Mouse (Mus musculus) right cerebral cortex, adult 2 months (tissue): Measurements from ENCODE around the gene Islr2.
"Not testable (repeated sequence)": the region's sequence is repeated elsewhere in the genome, so short reads cannot be mapped to it uniquely, and the experiment has no call there.

ENCODE experiments used
- DNase-seq, 2 experiments: peaks; one replicate each; pipeline ENCODE4 v3.0.0; 2021 to 2022; ENCODE audit warnings: low spot score in 2 of 2

Islr2 gene

DNA sequence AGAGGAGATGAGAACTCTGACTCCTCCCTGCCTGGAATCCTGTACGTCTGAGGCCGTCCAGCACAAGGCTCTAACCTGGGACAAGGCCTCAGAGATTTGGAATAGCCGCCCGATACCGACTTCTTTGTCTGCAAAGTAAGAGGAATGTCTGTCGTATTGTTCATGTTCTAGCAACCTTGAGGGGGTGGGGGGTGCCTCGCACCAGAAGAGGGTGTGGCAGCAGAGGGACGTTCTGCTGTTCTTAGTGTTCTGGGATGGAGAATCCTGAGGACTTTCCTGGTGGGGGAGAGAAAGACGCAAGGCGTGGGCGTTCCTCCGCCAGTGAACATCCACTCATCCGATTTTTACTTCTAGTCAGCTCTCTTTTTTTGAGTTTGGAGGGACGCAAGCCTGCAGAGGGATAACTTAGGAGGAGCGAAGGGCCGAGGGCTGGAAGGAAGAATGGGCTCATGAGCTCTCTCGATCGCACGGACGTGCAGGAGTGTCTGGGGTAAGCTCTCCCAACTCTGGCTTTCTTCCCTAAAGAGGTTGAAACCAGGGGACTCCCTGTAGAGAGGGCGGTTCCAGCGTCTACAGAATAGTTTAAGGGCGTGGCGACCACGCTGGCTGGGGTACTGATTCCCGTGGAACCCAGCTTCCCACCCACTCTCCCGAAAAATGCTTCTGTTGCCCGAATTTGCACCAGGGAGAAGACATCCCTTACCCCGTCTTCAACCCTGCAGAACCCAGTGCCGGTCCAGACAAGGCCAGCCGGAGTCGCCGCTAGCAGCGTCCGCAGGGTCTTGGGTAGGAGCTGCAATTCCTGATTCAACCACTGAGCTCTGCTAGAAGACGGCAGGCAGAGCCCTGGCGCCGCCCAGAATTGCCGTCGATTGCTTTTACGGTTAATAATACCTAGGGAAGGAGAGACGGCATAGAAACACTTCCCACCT is at the start of gene Islr2, which contains the start of gene Islr:
TSS of gene Islr2 (minus strand) at position 804 of the 932 bp plus-strand sequence.
TSS of gene Islr (minus strand) at position 791 of the 932 bp plus-strand sequence.
- peak; percentile 51 to 57 for DNase-seq

- DNase-seq: not testable (repeated sequence)
These were observed 49.6 kb upstream of the Islr2 start for GRCm38 (mm10) chr9:58253805-58254122.

DNA sequence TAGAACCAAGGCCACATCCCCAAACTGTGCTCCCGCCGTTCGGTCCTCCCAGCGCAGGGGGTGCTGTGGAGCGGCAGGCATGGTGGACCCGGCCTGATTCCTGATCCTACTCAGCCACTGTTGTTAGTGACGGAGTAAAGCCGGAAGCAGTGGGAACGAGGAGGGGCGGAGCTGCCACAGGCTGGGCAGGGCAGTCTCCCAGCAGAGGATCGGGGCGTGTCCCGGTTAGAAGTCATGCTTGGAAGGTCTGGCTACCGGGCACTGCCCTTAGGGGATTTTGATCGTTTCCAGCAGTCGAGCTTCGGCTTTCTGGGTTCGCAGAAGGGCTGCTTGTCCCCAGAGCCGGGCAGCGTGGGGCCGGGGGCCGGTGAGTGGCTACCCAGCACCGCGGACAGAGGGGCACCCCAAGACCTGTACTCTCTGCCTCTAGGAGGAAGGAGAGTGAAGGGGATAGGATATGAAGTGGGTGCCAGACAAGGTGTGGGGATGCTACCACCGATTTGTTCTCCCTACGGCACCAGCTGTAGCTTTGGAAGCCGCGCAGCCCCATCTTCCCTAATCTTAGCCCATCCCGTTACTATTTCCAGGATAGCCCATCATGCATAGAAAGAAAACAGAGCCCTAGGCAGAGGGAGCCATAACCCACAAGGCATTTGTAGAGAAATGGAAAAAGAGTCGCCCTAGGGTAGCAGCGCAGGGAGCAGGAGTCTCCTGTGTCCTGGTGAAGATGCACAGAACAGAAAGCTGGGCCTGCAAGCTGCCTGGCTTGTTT is 49.1 kb upstream of the Islr2 start, which contains the start of gene Stoml1:
TSS of gene Stoml1 (plus strand) at position 132 of the 772 bp plus-strand sequence.
- DNase-seq: peak; percentile 90 to 96

GRCm38 (mm10) chr9:58250730-58251129 is 46.6 kb upstream of the Islr2 start:
- not testable (repeated sequence) for DNase-seq

DNA sequence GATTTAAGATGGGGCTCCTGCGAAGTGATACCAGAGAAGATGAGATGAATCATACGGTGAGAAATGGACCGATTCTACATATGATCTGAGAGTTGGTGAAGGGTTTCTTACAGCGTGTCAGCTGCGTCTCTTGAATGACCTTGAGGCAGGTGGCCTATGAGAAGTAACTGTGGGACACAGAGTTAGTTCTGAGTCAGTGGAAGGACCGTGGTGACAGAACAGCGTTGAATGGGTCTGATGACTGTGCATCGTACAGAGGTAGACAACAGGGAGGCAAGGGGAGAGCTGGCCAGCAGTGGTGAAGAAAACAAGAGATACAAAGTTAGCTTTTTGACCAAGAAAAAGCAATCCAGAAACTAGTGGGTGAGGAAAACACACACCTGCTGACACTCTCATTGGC is 46.2 kb upstream of the Islr2 start:
- DNase-seq: no peak

DNA sequence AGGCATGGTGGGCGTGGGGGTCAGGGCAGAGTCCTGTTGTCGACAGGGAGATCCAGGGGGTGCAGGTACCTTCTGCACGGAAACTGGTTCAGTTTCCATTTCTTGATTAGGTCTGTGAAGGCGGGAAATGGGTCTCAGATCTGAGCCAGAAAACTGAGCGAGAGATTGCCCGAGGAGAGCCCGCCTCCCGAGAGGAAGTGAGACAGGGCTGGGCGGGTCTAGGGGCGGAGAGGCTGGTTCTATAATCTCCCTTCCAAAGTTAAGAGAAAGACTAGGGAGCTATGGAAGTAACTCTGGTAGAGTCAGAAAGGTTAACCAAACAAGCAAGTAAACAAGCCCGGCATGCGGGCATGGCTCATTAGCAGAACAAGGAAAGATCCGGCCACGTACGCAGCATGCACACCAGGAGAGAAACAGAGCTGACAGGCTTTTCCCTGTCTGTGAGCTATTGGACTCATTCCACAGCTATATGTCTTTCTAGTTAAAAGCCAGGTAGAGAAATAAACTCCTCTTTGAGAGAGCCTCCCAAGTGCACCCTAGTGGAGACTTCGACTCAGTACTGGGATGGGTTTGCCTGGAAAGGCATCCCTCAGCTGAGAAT is 45.6 kb upstream of the Islr2 start, which contains the start of gene Pml:
TSS of gene Pml (minus strand) at position 195 of the 601 bp plus-strand sequence.
- DNase-seq: peak; percentile 64 to 73

DNA sequence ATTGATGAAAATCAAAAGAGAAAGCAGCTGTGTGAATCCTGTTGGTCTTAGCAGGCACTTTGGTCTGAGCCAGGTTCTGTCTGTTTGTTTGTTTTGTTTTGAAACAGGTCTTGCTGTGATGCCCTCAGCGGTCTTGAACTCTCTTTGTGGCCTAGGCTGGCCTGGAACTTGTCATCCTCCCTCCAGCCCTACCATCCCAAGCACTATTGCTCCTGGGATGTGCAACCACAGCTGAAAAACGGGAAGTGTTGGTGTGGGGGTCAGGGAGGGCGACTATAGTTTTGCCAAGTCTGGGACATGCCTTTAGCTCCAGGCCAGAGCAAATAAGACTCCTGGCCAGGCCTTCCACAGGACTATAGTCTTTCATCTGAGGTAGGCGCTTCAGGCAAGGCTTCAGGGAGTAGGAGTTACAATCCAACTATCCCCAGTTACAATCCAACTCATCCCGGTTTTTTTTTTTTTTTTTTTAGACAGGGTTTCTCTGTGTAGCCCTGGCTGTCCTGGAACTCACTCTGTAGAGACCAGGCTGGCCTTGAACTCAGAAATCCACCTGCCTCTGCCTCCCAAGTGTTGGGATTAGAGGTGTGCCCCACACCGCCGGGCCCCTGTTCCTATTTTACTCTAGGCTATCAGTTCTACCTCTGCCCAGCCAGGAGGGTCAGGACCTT is 44.8 kb upstream of the Islr2 start:
- no peak for DNase-seq

- peak; percentile 82 to 84 for DNase-seq
These were observed 43.1 kb upstream of the Islr2 start for GRCm38 (mm10) chr9:58247064-58247759.

DNA sequence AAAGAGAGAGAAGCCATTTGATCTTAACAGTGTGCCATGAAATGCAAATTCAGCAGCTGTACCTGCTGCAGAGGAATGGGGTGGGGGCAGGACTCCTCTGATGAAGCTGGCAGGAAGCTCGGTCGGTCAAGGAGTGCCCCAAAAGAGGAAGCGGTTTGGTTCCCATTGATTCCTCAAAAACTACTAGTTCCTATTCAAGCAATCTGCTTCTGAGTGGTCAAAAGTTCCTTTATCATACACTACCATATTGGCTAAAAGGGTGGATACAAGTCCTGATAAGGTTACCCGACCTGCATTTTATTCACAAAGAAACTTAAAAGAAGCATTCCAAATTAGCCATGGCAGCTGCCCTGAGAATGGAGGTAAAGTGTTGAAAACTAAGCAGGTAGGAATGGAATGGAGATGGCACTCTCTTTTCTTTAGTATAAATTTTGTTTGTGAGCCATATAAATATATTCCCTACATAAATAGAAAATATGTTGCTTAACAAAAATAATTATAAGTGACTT is 42.0 kb upstream of the Islr2 start:
- no peak for DNase-seq

- no peak for DNase-seq
These were observed 39.6 kb upstream of the Islr2 start for GRCm38 (mm10) chr9:58243696-58244095.

- DNase-seq: peak; percentile 22 to 31
These were observed 38.6 kb upstream of the Islr2 start for GRCm38 (mm10) chr9:58242696-58243095.

GRCm38 (mm10) chr9:58241780-58242485 is 37.8 kb upstream of the Islr2 start:
- DNase-seq: peak in 1 of 2 experiments; percentile 26

DNA sequence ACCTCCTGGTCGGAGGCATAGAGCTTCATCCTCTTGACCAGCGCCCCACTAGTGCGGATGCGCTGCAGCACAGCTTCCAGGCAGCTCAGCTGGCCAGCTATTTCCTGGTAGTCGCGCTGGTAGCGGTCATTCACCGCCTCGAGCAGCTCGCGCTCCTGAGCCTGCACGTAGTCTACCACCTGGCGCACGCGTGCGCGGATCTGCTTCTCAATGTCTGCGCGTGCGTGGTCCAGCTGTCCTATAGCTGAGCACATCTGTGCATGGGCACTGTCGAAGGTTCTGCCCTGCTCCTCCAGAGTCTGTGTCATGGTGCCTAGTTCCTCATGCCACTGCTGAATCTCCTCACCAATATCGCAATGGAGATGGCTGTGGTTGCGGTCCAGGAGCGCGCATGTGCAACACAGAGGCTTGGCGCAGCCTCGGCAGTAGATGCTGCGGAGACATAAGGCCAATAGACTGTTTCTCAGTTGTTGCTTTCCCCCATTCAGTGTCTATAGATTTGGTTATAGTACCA is 30.4 kb upstream of the Islr2 start:
- no peak for DNase-seq

DNA sequence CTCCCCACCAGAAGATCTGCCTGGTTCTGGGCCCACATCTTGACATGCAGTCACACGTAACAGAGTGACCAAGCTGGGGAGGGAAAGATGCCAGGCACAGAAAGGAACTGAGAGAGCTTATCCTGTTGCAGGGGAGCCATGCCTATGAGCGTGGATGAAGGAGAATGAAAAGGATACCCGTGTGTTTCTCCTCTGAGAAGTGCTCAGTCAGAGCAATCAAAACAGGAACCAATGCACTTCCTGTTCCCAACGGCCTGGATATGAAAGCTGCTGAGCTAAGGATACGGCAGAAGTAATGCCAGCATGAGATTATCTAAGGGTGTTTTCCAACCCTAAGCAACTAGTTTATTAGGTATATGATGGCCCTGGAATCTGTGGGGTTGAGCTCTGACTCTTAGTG is 28.3 kb upstream of the Islr2 start:
- DNase-seq: no peak

GRCm38 (mm10) chr9:58231746-58232145 is 27.6 kb upstream of the Islr2 start:
- no peak for DNase-seq

DNA sequence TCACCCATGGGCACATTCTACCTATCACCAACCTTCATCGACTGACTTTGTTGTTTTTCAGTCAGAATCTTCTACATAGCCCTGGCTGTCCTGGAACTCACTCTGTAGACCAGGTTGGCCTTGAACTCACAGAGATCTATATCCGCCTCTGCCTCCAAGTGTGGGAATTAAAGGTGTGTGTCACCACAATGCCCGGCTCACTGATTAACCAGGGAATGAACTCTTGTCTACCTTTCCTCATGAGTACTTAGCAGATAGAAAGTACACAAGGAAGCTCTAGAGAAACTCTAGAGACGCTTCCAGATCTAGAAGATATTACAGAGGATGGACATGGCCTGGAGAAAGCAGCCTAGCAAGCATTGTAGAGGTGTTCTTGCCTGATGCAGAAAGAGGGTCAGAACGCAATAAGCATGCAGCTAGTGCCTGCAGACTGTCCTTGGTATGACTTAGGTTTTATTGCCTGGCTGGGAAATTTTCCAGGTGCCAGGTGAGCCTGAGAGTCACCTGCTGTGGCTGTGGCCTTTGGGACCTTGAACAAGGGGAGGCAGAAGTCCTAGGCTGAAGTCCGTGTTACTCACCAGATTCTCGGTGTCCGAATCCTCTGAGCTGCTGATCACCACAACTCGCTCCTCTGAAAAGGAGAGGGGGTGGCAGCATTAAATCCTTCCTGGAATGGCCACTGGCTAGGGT is 24.8 kb upstream of the Islr2 start:
- DNase-seq: no peak

DNA sequence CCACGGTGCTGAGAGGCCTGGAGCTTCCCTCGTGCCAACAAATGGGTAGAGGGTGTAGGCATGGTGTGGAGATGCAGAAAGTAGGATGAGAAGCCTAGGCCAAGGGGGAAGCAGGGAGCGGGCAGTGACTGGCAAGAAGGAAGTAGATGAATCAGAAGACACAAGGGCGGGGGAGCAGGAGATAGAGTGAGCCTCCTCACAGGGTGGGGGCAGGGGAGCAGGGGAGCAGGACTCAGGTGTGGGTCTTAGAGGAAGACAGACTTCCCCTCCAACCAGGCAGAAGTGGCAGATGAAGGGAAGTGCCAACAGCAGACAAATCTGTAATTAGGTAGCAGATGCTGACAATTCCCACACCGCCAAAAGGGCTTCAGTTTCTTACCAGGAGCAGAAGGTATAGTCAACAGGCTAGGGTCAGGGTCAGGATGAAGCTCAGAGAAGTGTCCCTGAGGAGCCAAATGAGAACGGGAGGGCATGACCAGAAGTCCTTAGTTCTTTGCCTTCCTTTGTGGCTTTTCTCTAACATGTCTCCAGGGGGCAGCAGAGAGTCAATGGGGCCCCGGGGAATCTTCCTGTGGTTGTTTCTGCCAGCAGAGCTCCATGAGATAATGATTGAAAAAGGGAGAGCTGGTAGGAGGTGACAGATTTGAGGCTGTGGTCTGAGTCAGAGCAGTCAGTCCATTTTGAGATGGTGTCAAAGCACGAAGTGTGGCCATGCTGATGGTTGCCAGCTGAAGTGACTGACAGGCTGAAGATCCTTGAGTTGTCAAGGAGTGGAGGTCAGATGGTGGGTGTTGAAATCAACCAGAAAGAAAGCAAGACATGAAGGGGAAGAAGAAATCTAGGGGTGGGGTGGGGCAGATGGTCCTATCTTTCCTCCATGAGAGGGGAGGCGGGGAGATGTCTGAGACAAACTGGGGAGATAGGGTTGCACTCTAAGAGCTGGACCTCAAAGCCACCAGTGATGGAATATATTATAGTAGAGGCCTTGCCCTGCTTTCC is 22.1 kb upstream of the Islr2 start:
- peak; percentile 45 to 69 for DNase-seq

GRCm38 (mm10) chr9:58224356-58224755 is 20.2 kb upstream of the Islr2 start:
- no peak for DNase-seq
